Mouse (Mus musculus): ENCODE measurements around the gene Hectd1. TPM values are rescaled to one million over a fixed set of nuclear protein-coding genes. Genes with fewer than 3 reads are reported as not detected.

Gene Hectd1
- polyA plus RNA-seq, 1 experiment from 2014 or later: 24.7 TPM

- H3K27ac ChIP-seq (replicated peaks): no peak overlapping the region
- DNase-seq (ENCODE audit: low spot score) (no peak), ATAC-seq (ENCODE audit: low FRiP score, low TSS enrichment) (no peak)
- H3K4me2 ChIP-seq (replicated peaks; ENCODE audit: low read depth): no peak overlapping the region
- H3K36me3 ChIP-seq (ENCODE audit: control insufficient read depth, insufficient read depth, low read length): no peaks in the 10 kb centered on the region
- no peaks in the 10 kb centered on the region for H3K9me3 ChIP-seq (ENCODE audit: control insufficient read depth, low read length)
- no peak for TF ChIP-seq CTCF (IDR thresholded peaks at IDR 0.05; ENCODE audit: low read depth)
- H3K4me3 ChIP-seq (ENCODE audit: low read depth, low read length): no peak overlapping the region
- H3K9ac ChIP-seq (ENCODE audit: low read length): no peak overlapping the region
- 39% methylated on average over 5 of the region's 5 CpGs for WGBS
- no peaks in the 10 kb centered on the region for H3K27me3 ChIP-seq (ENCODE audit: control insufficient read depth, insufficient read depth, low read length)
- H3K4me1 ChIP-seq (replicated peaks; ENCODE audit: control insufficient read depth, insufficient read depth): no peaks in the 10 kb centered on the region
Observed at GRCm38 (mm10) chr12:51710154-51710553, 119.2 kb downstream of the Hectd1 start.

DNA sequence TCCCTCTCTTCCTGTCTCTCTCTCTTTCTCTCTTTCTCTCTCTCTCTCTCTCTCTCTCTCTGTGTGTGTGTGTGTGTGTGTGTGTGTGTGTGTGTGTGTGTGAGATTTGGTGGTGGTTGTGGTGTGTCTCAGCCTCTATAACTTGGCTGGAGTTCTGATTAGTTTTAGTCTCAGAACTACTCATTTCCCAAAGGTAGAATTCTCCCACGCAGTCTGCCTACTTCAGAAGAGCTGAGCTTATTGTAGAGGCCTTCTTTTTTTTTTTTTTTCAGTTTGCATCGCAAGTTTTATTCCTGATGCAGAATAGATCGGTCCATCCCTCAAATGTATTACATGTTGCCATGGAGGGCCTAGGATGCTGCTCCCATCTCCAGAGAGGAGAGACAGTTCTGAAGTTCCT, 119.6 kb downstream of the Hectd1 start:
- H3K27ac ChIP-seq (replicated peaks): no peak overlapping the region
- no peak overlapping the region for H3K4me2 ChIP-seq (replicated peaks; ENCODE audit: low read depth)
- H3K9me3 ChIP-seq (ENCODE audit: control insufficient read depth, low read length): no peaks in the 10 kb centered on the region
- no peaks in the 10 kb centered on the region for H3K4me1 ChIP-seq (replicated peaks; ENCODE audit: control insufficient read depth, insufficient read depth)
- no peaks in the 10 kb centered on the region for H3K27me3 ChIP-seq (ENCODE audit: control insufficient read depth, insufficient read depth, low read length)
- H3K36me3 ChIP-seq (ENCODE audit: control insufficient read depth, insufficient read depth, low read length): no peaks in the 10 kb centered on the region
- TF ChIP-seq CTCF (IDR thresholded peaks at IDR 0.05; ENCODE audit: low read depth) (no peak), EP300 (optimal IDR thresholded peaks at IDR 0.05) (no peak)
- H3K9ac ChIP-seq (ENCODE audit: low read length): no peak overlapping the region
- H3K4me3 ChIP-seq (ENCODE audit: low read depth, low read length): no peak overlapping the region
- 71% methylated on average over 3 of the region's 3 CpGs for WGBS
- no peak for DNase-seq (ENCODE audit: low spot score)
- no peak for ATAC-seq (ENCODE audit: low FRiP score, low TSS enrichment)

- TF ChIP-seq CTCF (IDR thresholded peaks at IDR 0.05; ENCODE audit: low read depth) (no peak), EP300 (optimal IDR thresholded peaks at IDR 0.05) (no peak)
- Histone ChIP-seq H3K27ac (replicated peaks) (no peak overlapping the region; the same call in 1 of the 2 replicates), H3K27me3 (ENCODE audit: control insufficient read depth, insufficient read depth, low read length) (no peaks in the 10 kb centered on the region), H3K36me3 (ENCODE audit: control insufficient read depth, insufficient read depth, low read length) (no peaks in the 10 kb centered on the region), H3K9me3 (ENCODE audit: control insufficient read depth, low read length) (no peaks in the 10 kb centered on the region), H3K9ac (ENCODE audit: low read length) (no peak overlapping the region), H3K4me1 (replicated peaks; ENCODE audit: control insufficient read depth, insufficient read depth) (no peaks in the 10 kb centered on the region), H3K4me2 (replicated peaks; ENCODE audit: low read depth) (no peak overlapping the region), H3K4me3 (ENCODE audit: low read depth, low read length) (no peak overlapping the region)
- no peak for DNase-seq (ENCODE audit: low spot score)
- ATAC-seq (ENCODE audit: low FRiP score, low TSS enrichment): no peak
- WGBS: 64% methylated on average over 14 of the region's 14 CpGs
Observed at GRCm38 (mm10) chr12:51708941-51709686, 120.2 kb downstream of the Hectd1 start.

- H3K4me3 ChIP-seq (ENCODE audit: low read depth, low read length): no peak overlapping the region
- H3K27me3 ChIP-seq (ENCODE audit: control insufficient read depth, insufficient read depth, low read length): no peaks in the 10 kb centered on the region
- H3K9ac ChIP-seq (ENCODE audit: low read length): no peak overlapping the region
- TF ChIP-seq EP300 (optimal IDR thresholded peaks at IDR 0.05): no peak
- peak; percentile 32; the same call in 1 of the 2 replicates for TF ChIP-seq CTCF (IDR thresholded peaks at IDR 0.05; ENCODE audit: low read depth)
- H3K4me2 ChIP-seq (replicated peaks; ENCODE audit: low read depth): no peak overlapping the region
- 62% methylated on average over 5 of the region's 5 CpGs for WGBS
- H3K9me3 ChIP-seq (ENCODE audit: control insufficient read depth, low read length): no peaks in the 10 kb centered on the region
- no peaks in the 10 kb centered on the region for H3K4me1 ChIP-seq (replicated peaks; ENCODE audit: control insufficient read depth, insufficient read depth)
- ATAC-seq (ENCODE audit: low FRiP score, low TSS enrichment) (peak; percentile 73), DNase-seq (ENCODE audit: low spot score) (peak; percentile 36)
- H3K36me3 ChIP-seq (ENCODE audit: control insufficient read depth, insufficient read depth, low read length): no peaks in the 10 kb centered on the region
- no peak overlapping the region for H3K27ac ChIP-seq (replicated peaks)
Observed at GRCm38 (mm10) chr12:51706673-51707235, 122.6 kb downstream of the Hectd1 start.

GRCm38 (mm10) chr12:51705778-51706177, 123.6 kb downstream of the Hectd1 start:
- H3K4me2 ChIP-seq (replicated peaks; ENCODE audit: low read depth): no peak overlapping the region
- TF ChIP-seq CTCF (IDR thresholded peaks at IDR 0.05; ENCODE audit: low read depth) (no peak), EP300 (optimal IDR thresholded peaks at IDR 0.05) (no peak)
- no peak overlapping the region for H3K9ac ChIP-seq (ENCODE audit: low read length)
- H3K27me3 ChIP-seq (ENCODE audit: control insufficient read depth, insufficient read depth, low read length): no peaks in the 10 kb centered on the region
- ATAC-seq (ENCODE audit: low FRiP score, low TSS enrichment) (no peak), DNase-seq (ENCODE audit: low spot score) (no peak)
- H3K36me3 ChIP-seq (ENCODE audit: control insufficient read depth, insufficient read depth, low read length): no peaks in the 10 kb centered on the region
- no peaks in the 10 kb centered on the region for H3K9me3 ChIP-seq (ENCODE audit: control insufficient read depth, low read length)
- no peak overlapping the region for H3K27ac ChIP-seq (replicated peaks)
- no peak overlapping the region for H3K4me3 ChIP-seq (ENCODE audit: low read depth, low read length)
- H3K4me1 ChIP-seq (replicated peaks; ENCODE audit: control insufficient read depth, insufficient read depth): no peaks in the 10 kb centered on the region
- 55% methylated on average over 12 of the region's 12 CpGs for WGBS

DNA sequence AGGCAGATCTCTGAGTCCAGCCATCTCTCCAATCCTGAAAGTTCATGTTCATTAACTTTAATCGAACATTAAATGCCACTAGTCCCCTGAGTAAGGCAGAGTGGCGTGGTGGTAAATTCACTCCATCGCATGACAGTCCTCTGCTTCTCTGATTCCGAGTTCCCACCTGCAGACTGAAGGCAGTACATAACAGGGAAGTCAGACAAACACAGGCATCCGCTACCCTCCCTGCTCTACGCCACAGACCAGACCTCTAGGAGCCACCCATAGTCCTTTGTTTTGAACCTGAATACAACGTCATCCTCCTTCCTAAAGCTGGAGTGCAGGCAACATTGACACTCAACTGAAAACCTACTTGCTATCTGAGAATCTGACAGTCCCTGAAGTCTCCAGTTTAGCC, 124.8 kb downstream of the Hectd1 start:
- WGBS: 77% methylated on average over 7 of the region's 7 CpGs

More for the DNA sequence above, 124.8 kb downstream of the Hectd1 start:
- H3K27me3 ChIP-seq (ENCODE audit: control insufficient read depth, insufficient read depth, low read length): no peaks in the 10 kb centered on the region
- no peaks in the 10 kb centered on the region for H3K36me3 ChIP-seq (ENCODE audit: control insufficient read depth, insufficient read depth, low read length)
- no peak overlapping the region for H3K4me2 ChIP-seq (replicated peaks; ENCODE audit: low read depth)
- TF ChIP-seq EP300 (optimal IDR thresholded peaks at IDR 0.05) (no peak), CTCF (IDR thresholded peaks at IDR 0.05; ENCODE audit: low read depth) (no peak)
- no peak for ATAC-seq (ENCODE audit: low FRiP score, low TSS enrichment)
- no peak overlapping the region for H3K4me3 ChIP-seq (ENCODE audit: low read depth, low read length)
- no peak overlapping the region for H3K9ac ChIP-seq (ENCODE audit: low read length)
- no peaks in the 10 kb centered on the region for H3K4me1 ChIP-seq (replicated peaks; ENCODE audit: control insufficient read depth, insufficient read depth)
- DNase-seq (ENCODE audit: low spot score): no peak
- H3K27ac ChIP-seq (replicated peaks): no peak overlapping the region
- no peaks in the 10 kb centered on the region for H3K9me3 ChIP-seq (ENCODE audit: control insufficient read depth, low read length)
